Mouse (Mus musculus): Measurements from ENCODE around the gene Dusp22. TPM values are rescaled to one million over a fixed set of nuclear protein-coding genes. Genes with fewer than 3 reads are reported as not detected.

Gene Dusp22
- polyA plus RNA-seq, 1 experiment from 2014 or later, result 19.7 TPM

DNA sequence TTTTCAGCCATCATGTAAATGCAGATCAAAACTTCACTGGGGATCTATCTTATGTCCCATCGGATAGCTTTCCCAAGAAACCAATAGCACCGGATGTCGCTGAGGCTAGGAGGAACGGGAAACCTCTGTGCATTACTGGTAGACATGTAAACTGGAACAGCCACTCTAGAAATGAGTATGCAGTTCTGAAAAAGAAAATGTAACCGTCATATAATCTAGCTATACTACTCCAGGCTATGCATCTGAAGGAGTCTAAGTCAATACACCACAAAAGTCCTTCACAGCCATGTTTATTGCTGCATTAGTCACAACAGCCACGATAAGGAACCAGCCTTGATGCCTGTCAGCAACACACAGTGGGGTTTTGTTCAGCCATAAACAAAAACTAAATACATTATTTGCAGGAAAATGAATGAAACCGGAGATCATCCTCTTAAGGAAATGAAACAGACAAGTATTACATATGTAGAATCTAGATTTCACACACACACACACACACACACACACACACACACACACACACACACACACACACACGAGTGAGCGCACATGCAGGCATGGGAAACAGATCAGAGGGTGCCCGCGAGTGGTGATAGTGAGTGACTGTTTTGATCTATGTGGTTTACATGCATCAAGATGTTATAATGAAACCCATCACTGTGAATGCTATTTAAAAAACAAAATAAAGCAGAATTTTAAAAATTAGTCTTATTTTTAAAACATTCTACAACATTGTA, 73.1 kb downstream of the Dusp22 start:
- no peak for TF ChIP-seq CTCF (IDR thresholded peaks at IDR 0.05)
- POLR2A ChIA-PET, result no interaction called here
- H3K27me3 ChIP-seq, result no peaks in the 10 kb centered on the region
- no peak for ATAC-seq
- in situ Hi-C loops (cut with MboI; ENCODE audit: low pct_unique_long_range_greater_than_20kb), result no loop called here
- DNase-seq (ENCODE audit: low read depth, low spot score), result no peak
- CTCF ChIA-PET, result no interaction called here

DNA sequence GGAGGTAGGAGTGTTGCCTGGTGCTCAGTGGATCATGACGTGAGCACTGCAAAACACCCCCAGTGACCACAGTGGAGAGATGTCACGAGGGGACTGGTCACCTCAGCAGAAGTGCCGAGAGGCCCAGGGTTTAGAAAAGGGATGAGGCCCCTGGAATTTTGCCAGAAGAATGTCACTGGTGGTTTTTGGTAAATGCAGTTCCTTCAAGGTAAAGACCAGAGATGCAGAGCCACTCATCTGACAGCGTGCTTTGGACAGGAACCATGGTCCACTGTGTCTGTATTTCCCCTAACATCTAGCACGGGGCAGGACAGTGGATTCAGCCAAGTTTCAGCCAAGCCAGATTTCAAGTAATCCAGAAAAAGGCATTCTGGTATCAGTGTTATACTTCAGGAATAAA, 76.9 kb downstream of the Dusp22 start:
- ATAC-seq (no peak), DNase-seq (ENCODE audit: low read depth, low spot score) (no peak)
- in situ Hi-C loops (cut with MboI; ENCODE audit: low pct_unique_long_range_greater_than_20kb), result no loop called here
- CTCF ChIA-PET, result no interaction called here
- H3K27me3 ChIP-seq, result no peaks in the 10 kb centered on the region
- TF ChIP-seq CTCF (IDR thresholded peaks at IDR 0.05), result no peak
- POLR2A ChIA-PET, result no interaction called here

DNA sequence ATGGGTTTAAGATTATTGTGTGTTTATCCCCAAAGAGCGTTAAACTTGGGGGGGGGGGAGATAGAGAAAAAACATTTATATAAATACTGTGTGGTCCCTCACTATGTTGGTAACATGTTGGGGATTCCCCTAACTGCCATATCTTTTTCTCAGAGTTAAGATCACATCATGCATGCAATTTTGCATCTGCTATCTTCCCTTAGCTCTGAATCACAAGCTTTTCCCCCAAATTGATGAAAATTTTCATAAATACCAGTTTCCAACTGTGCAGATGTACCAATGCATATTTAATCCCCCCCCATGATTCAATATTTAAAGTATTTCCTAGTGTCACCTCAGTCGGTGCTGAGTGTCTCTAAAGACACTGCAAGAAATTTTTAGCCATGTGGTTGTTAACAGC, 77.5 kb downstream of the Dusp22 start:
- no peak for TF ChIP-seq CTCF (IDR thresholded peaks at IDR 0.05)
- no peak for ATAC-seq
- in situ Hi-C loops (cut with MboI; ENCODE audit: low pct_unique_long_range_greater_than_20kb), result no loop called here
- H3K27me3 ChIP-seq, result no peaks in the 10 kb centered on the region
- CTCF ChIA-PET, result no interaction called here
- no peak for DNase-seq (ENCODE audit: low read depth, low spot score)
- POLR2A ChIA-PET, result interaction anchor here (0.9 kb wide), 1 partner anchor 10 kb away, joined by 3 read pairs; no protein-coding TSS in a partner anchor

DNA sequence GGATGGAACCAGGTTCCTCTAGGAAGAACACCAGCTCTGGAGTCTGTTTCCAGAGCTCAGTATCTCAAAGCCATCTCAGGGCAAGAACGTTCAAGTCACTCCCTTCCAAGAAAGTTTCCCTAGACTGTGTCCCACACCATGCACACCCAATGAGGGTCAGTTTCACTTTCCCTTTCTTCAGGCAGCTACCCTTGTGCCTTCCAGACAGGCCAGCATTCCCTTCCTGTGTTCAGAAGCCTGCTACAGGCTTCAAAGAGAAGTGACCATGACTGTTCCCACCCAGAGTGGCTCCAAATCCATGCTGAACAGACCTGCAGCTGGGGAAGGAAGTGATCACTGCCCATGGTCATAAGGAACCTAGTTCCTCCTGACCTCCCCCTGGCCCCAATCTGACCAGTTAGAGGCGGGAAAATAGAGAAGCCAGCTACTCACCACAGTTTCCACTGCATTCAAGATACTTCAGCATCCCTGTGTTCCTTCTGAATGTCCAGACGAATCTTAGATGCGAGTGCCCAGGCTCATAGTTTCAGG, 78.6 kb downstream of the Dusp22 start:
- in situ Hi-C loops (cut with MboI; ENCODE audit: low pct_unique_long_range_greater_than_20kb), result no loop called here
- ChIA-PET POLR2A (interaction anchor here (0.9 kb wide), 1 partner anchor 11 kb away, joined by 3 read pairs; no protein-coding TSS in a partner anchor), CTCF (no interaction called here)
- no peak for DNase-seq (ENCODE audit: low read depth, low spot score)
- no peak for TF ChIP-seq CTCF (IDR thresholded peaks at IDR 0.05)
- ATAC-seq, result no peak
- H3K27me3 ChIP-seq, result no peaks in the 10 kb centered on the region

DNA sequence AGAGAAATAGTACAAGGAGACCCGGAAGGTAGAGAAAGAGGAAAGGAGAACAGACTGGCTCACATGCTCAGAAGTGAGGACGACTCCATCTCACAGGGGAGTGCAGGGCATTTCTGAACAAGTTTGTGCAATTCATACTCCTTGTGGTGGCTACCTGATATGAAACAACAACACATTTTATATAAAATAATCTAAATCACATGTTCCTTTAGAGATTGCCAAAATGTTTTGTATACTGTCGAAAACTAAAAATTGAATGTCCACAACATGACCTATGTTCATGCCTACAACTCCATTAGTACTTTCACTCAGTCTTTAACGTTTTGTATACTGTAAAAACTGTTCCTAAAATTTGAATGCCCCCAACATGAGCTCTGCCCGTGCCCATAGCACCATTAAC, 81.4 kb downstream of the Dusp22 start:
- TF ChIP-seq CTCF (IDR thresholded peaks at IDR 0.05), result no peak
- CTCF ChIA-PET, result no interaction called here
- no peaks in the 10 kb centered on the region for H3K27me3 ChIP-seq
- ATAC-seq (no peak), DNase-seq (ENCODE audit: low read depth, low spot score) (no peak)
- in situ Hi-C loops (cut with MboI; ENCODE audit: low pct_unique_long_range_greater_than_20kb), result no loop called here
- POLR2A ChIA-PET, result no interaction called here

DNA sequence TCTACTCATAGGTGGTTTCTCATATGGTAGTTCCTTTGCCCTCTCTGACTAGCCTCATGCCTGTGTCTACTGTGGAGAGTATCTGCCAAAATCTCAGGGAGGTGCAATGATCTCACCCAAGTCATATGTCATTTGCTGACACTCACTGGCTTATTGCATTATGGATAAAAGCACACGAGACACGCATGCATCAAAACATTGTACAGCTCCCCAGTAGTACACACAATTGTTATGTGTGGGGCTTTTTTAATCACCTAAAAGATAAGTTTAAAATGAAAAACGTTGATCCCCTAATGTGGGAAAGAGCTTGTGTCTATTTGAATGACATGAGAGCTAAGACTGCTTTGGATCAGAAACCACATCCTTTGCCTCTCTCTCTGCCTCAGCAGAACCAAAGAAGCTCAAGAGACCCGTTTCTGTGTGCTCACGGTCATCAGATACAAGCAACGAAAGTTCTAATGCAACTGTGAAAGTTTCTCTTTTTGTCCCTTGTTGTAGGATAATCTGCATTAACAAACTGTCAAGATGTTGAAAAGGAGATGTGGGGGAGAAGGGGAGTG, 82.7 kb downstream of the Dusp22 start:
- no peaks in the 10 kb centered on the region for H3K27me3 ChIP-seq
- POLR2A ChIA-PET, result no interaction called here
- CTCF ChIA-PET, result no interaction called here
- ATAC-seq, result no peak
- no peak for TF ChIP-seq CTCF (IDR thresholded peaks at IDR 0.05)
- in situ Hi-C loops (cut with MboI; ENCODE audit: low pct_unique_long_range_greater_than_20kb), result no loop called here
- DNase-seq (ENCODE audit: low read depth, low spot score), result no peak

DNA sequence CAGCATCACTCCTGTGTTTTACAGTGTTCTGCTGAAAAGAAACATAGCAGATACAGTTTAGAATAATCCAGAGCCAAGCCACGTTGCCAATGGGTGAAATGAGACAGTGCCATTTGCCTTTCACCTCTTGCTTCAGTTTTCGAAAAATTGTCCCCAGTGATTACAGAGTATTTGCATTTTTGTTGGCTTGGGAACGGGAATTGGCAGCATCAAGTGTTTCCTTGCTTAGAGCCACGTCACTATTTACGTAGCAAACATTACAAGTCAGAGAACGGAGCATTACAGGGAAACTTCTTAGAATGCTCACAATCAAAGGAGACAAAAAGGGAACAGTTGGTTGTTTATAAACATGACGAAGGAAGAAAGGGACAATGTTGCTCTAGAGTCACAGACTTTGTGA, 85.3 kb downstream of the Dusp22 start:
- H3K27me3 ChIP-seq, result peaks cover 11% of the 10 kb centered on the region
- no peak for DNase-seq (ENCODE audit: low read depth, low spot score)
- CTCF ChIA-PET, result no interaction called here
- POLR2A ChIA-PET, result no interaction called here
- in situ Hi-C loops (cut with MboI; ENCODE audit: low pct_unique_long_range_greater_than_20kb), result no loop called here
- ATAC-seq, result no peak
- no peak for TF ChIP-seq CTCF (IDR thresholded peaks at IDR 0.05)

DNA sequence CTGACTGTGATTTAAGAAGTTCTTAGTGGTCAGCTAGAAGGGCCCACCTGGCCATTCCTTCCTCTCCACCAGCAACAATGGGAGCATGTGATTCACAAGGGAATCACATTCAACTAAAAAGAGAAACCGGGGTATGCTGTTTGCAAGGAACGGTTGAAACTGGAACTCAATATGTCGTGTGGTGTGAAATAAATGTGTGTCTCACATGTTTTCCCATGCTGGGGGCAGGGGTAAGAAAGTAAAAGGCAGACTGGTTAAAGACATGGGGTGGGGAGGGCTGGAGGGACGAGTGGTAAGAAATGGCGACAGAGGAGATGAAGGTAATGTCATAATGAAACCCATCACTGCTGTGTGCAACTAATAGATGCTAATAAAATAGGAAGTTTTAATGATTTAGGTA, 87.3 kb downstream of the Dusp22 start:
- ChIA-PET CTCF (no interaction called here), POLR2A (no interaction called here)
- ATAC-seq (no peak), DNase-seq (ENCODE audit: low read depth, low spot score) (no peak)
- TF ChIP-seq CTCF (IDR thresholded peaks at IDR 0.05), result no peak
- H3K27me3 ChIP-seq, result peaks cover 20% of the 10 kb centered on the region
- in situ Hi-C loops (cut with MboI; ENCODE audit: low pct_unique_long_range_greater_than_20kb), result no loop called here

DNA sequence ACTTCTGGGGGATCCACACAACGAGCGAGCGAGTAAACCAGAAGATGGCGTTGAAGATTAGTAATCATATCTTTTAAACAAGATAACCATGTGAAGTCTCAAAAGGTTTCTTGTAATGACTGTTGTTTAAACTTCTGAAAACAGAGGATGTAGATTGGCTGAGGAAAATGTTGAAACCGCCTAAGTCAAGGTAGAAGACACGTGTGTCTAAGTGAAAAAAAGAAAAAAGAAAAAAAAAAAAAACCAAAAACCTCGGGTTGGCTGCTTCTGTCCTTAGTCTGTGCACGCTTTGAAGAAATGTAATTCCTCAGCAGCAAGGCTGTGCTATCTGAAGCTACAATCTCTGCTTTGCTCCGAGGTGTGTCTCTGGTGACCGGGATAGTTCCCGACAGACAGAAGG, 87.7 kb downstream of the Dusp22 start:
- POLR2A ChIA-PET, result no interaction called here
- DNase-seq (ENCODE audit: low read depth, low spot score) (no peak), ATAC-seq (no peak)
- no peak for TF ChIP-seq CTCF (IDR thresholded peaks at IDR 0.05)
- CTCF ChIA-PET, result no interaction called here
- in situ Hi-C loops (cut with MboI; ENCODE audit: low pct_unique_long_range_greater_than_20kb), result no loop called here
- H3K27me3 ChIP-seq, result peaks cover 22% of the 10 kb centered on the region

DNA sequence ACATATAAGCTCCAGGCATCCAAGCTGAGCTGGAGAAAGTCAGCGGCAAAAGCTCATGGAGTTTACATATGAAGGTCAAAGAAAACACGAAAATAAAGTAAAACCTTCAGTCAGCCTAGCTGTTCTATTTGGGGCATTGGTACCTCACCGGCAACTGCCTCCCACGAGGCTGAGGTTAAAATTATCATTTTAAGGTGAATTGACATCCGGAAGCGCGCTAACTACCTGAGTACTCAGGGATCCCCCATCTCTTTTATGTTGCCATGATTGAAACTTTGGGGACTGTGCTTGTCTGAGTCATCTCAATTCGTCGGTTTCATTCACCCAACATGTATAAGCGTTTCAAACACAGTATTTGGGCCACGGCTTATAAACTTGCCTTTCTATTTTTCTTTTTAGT, 88.5 kb downstream of the Dusp22 start:
- CTCF ChIA-PET, result no interaction called here
- TF ChIP-seq CTCF (IDR thresholded peaks at IDR 0.05), result no peak

DNA sequence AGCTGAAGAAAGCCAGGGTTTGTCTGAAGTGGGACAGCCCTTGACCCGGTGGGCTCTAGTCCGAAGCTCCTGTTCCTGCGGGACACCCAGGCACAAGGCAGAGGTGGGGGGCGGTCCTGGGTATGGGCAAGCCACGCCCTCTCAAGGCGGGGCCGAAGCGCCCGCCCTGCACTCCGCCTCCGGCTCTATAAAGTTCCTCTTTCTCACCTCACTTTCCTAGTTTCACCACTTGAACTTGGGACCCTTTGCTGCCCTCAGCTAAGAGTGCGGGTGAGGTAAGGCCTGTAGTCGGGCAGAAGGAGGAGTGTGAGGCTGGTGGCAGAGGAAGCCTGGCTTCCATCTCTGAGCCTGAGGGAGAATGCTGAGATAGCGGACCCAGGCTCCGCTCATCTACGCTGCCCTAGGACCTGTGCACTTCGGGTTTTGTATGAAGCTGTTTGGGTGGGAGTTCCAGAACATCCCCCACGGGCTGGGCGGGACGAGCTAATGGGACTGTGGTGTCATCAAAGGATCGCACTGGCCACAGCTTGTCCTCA, 89.3 kb downstream of the Dusp22 start, which contains the start of gene Irf4:
Gene Irf4 (plus strand): TSS at position 206 of the 536 bp plus-strand sequence.
- ATAC-seq (no peak), DNase-seq (ENCODE audit: low read depth, low spot score) (no peak)
- ChIA-PET POLR2A (interaction anchor here (0.7 kb wide), 1 partner anchor 11 kb away, joined by 3 read pairs; no protein-coding TSS in a partner anchor), CTCF (no interaction called here)
- TF ChIP-seq CTCF (IDR thresholded peaks at IDR 0.05), result no peak
- in situ Hi-C loops (cut with MboI; ENCODE audit: low pct_unique_long_range_greater_than_20kb), result no loop called here
- peaks cover 22% of the 10 kb centered on the region for H3K27me3 ChIP-seq

More for the DNA sequence above, 88.5 kb downstream of the Dusp22 start:
- POLR2A ChIA-PET, result interaction anchor here (0.7 kb wide), 1 partner anchor 12 kb away, joined by 3 read pairs; no protein-coding TSS in a partner anchor
- no peak for ATAC-seq
- peaks cover 22% of the 10 kb centered on the region for H3K27me3 ChIP-seq
- DNase-seq (ENCODE audit: low read depth, low spot score), result no peak
- in situ Hi-C loops (cut with MboI; ENCODE audit: low pct_unique_long_range_greater_than_20kb), result no loop called here

All from Patski (cell line).